Mouse (Mus musculus): ENCODE data around the gene Crebrf.

DNA sequence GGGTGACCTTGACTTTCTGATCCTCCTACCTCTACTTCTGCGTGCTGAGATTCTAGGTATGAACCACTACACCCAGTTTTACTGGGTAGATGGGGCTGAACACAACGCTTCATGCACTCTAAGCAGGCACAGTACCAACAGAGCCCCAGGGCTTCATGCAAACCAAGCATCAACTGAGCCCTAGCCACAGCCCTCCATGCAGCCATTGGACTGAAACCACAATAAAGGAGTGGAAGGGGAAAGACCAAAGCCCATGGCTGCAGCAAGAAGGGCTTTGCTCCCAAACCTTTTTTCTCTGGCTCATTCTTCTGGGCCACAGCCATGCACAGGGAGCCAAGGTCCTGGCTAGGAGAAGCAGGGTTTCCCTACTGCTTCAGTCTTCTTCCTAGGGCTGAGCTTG is 97.2 kb downstream of the Crebrf start:
- TF ChIP-seq CTCF (IDR thresholded peaks at IDR 0.05; ENCODE audit: low read depth, low read length) (no peak), TAL1 (conservative IDR thresholded peaks at IDR 0.05; ENCODE audit: low read depth, low read length) (no peak), POLR2AphosphoS5 (IDR thresholded peaks at IDR 0.05; ENCODE audit: insufficient replicate concordance, low read depth, low read length) (no peak), GATA1 (IDR thresholded peaks at IDR 0.05; ENCODE audit: borderline replicate concordance, low read length) (no peak), GATA2 (IDR thresholded peaks at IDR 0.05; ENCODE audit: borderline replicate concordance, low read depth, low read length) (no peak)

Measured in G1E (cell line).